Mouse (Mus musculus) liver, adult 2 months (tissue): ENCODE measurements at regions not wholly inside any gene's neighbourhood (a gene's known extent, or its start where the extent isn't known, plus 50 kb on each side); places are given as distances from the start of the nearest gene placed in this dataset.

Experiments
- DNase-seq: peaks from one replicate; pipeline ENCODE4 v3.0.0-alpha.2; 2011; ENCODE audit warnings: low read depth, low spot score; ENCODE audit errors: extremely low read depth
- H3K27ac ChIP-seq: fragments of 200-500 bp; replicated peaks from 2 replicates; pipeline ENCODE4 v1.5.1; 2012; ENCODE audit warnings: low read depth, mild to moderate bottlenecking, control low read depth, inconsistent platforms, low read length; ENCODE audit not compliant: insufficient read depth
- H3K27me3 ChIP-seq: fragments of 200-500 bp; 2 replicates; pipeline ENCODE4 v1.6.1; 2012; ENCODE audit warnings: mild to moderate bottlenecking, moderate library complexity, low read length, inconsistent platforms; ENCODE audit not compliant: control insufficient read depth, insufficient read depth
- H3K36me3 ChIP-seq: fragments of 200-500 bp; 2 replicates; pipeline ENCODE4 v1.6.1; 2012; ENCODE audit warnings: low read length, inconsistent platforms; ENCODE audit not compliant: control insufficient read depth, insufficient read depth
- H3K4me1 ChIP-seq: fragments of 200-500 bp; 2 replicates; pipeline ENCODE4 v1.6.1; 2011; ENCODE audit warnings: low read length; ENCODE audit not compliant: control insufficient read depth, insufficient read depth
- H3K4me3 ChIP-seq: fragments of 200-500 bp; 2 replicates; pipeline ENCODE4 v1.5.1; 2011; ENCODE audit warnings: low read depth, mild to moderate bottlenecking, control low read depth, low read length, moderate library complexity; ENCODE audit not compliant: insufficient read depth
- H3K79me2 ChIP-seq: fragments of 200-500 bp; 2 replicates; pipeline ENCODE4 v1.6.1; 2012; ENCODE audit warnings: inconsistent platforms, mild to moderate bottlenecking, low read length, moderate library complexity; ENCODE audit not compliant: control insufficient read depth, insufficient read depth
- H3K9ac ChIP-seq: fragments of 200-500 bp; 2 replicates; pipeline ENCODE4 v1.6.1; 2012; ENCODE audit warnings: low read depth, mild to moderate bottlenecking, control low read depth, inconsistent platforms, low read length
- CTCF ChIP-seq: fragments of 200-500 bp; IDR thresholded peaks from 2 replicates; pipeline ENCODE4 v1.5.1; 2011; ENCODE audit warnings: low read depth, low read length, control low read depth
- POLR2A ChIP-seq: fragments of 200-500 bp; IDR thresholded peaks from 2 replicates; pipeline ENCODE4 v1.6.1; 2011; ENCODE audit warnings: low read length, control low read depth; ENCODE audit not compliant: insufficient read depth; ENCODE audit errors: extremely low read depth
- WGBS: fragments of 180-500 bp; shearing (Covaris S2); methylation state at CpG from one replicate; pipeline ENCODE4 v1.1.7; 2018; 5-methylcytosine and 5-hydroxymethylcytosine counted together

DNA sequence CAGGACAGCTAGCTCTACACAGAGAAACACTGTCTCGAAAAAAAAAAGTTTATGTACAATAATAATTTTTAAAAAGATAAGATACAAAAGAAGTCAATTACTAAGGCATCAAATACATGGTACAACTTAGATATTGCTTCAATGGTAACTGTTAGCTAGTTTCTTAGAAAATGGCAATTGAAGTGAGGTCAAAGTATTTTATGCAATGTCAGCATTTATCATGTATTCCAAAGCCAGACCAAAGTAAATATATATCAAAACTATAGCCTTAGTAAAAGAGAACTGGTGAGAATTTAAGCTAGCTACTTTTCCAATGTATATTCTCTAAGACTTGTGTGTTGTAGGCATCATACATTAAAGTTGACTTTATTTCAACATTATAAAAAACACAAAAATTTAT is 219.0 kb upstream of the Edil3 start:
- TF ChIP-seq POLR2A, result no peak
- no peak for TF ChIP-seq CTCF
- H3K4me1 ChIP-seq, result no peaks in the 10 kb centered on the region
- WGBS, result 37% methylated on average over 1 of the region's 1 CpGs
- no peak overlapping the region for H3K27ac ChIP-seq
- H3K4me3 ChIP-seq, result no peak overlapping the region
- H3K36me3 ChIP-seq, result no peaks in the 10 kb centered on the region
- DNase-seq, result no peak
- H3K79me2 ChIP-seq, result no peaks in the 10 kb centered on the region
- H3K9ac ChIP-seq, result no peak overlapping the region
- no peaks in the 10 kb centered on the region for H3K27me3 ChIP-seq

- H3K27ac ChIP-seq, result no peak overlapping the region
- TF ChIP-seq POLR2A (no peak), CTCF (no peak)
- H3K4me1 ChIP-seq, result no peaks in the 10 kb centered on the region
- WGBS, result 74% methylated on average over 2 of the region's 2 CpGs
- H3K79me2 ChIP-seq, result no peaks in the 10 kb centered on the region
- no peak overlapping the region for H3K4me3 ChIP-seq
- no peaks in the 10 kb centered on the region for H3K36me3 ChIP-seq
- no peak for DNase-seq
- H3K9ac ChIP-seq, result no peak overlapping the region
- no peaks in the 10 kb centered on the region for H3K27me3 ChIP-seq
Measured at GRCm38 (mm10) chr13:88610610-88611009, 210.7 kb upstream of the Edil3 start.

DNA sequence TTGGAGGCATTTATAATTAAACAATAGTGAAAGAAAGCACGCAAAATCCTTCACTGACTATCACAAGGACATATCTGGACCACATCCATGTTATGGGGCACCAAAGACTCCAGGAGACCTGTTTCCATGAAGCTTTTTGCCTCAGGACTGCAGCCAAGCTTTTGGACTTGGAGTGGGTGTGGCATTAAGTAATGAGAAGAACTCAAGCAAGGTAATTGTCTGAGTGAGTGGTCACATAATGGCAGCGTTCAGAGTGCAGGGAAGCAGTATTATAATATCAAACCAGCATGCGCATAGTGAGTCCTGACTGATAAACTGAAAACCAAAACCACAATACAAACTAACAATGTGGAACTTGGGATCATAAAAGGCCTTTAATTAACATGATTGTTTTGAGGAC is 208.0 kb upstream of the Edil3 start:
- DNase-seq, result no peak
- H3K27me3 ChIP-seq, result no peaks in the 10 kb centered on the region
- no peaks in the 10 kb centered on the region for H3K4me1 ChIP-seq
- H3K4me3 ChIP-seq, result no peak overlapping the region
- H3K79me2 ChIP-seq, result no peaks in the 10 kb centered on the region
- TF ChIP-seq CTCF (no peak), POLR2A (no peak)
- H3K36me3 ChIP-seq, result no peaks in the 10 kb centered on the region
- no peak overlapping the region for H3K9ac ChIP-seq
- no peak overlapping the region for H3K27ac ChIP-seq
- WGBS, result 83% methylated on average over 3 of the region's 3 CpGs

- TF ChIP-seq POLR2A, result no peak
- no peak for TF ChIP-seq CTCF
Measured at GRCm38 (mm10) chr13:88650135-88650534, 171.1 kb upstream of the Edil3 start.

GRCm38 (mm10) chr13:88651036-88651435 is 170.2 kb upstream of the Edil3 start:
- no peak overlapping the region for H3K4me3 ChIP-seq
- DNase-seq, result no peak
- no peaks in the 10 kb centered on the region for H3K36me3 ChIP-seq
- no peak overlapping the region for H3K27ac ChIP-seq
- TF ChIP-seq CTCF (no peak), POLR2A (no peak)
- no peaks in the 10 kb centered on the region for H3K79me2 ChIP-seq
- WGBS, result 36% methylated on average over 2 of the region's 2 CpGs
- H3K27me3 ChIP-seq, result no peaks in the 10 kb centered on the region
- no peak overlapping the region for H3K9ac ChIP-seq
- no peaks in the 10 kb centered on the region for H3K4me1 ChIP-seq

More at GRCm38 (mm10) chr13:88650135-88650534, 171.1 kb upstream of the Edil3 start:
- no peak overlapping the region for H3K4me3 ChIP-seq
- no peak overlapping the region for H3K9ac ChIP-seq
- no peak for DNase-seq
- H3K36me3 ChIP-seq, result no peaks in the 10 kb centered on the region
- no peaks in the 10 kb centered on the region for H3K4me1 ChIP-seq
- no peak overlapping the region for H3K27ac ChIP-seq
- no peaks in the 10 kb centered on the region for H3K27me3 ChIP-seq
- no peaks in the 10 kb centered on the region for H3K79me2 ChIP-seq
- 69% methylated on average over 2 of the region's 2 CpGs for WGBS

DNA sequence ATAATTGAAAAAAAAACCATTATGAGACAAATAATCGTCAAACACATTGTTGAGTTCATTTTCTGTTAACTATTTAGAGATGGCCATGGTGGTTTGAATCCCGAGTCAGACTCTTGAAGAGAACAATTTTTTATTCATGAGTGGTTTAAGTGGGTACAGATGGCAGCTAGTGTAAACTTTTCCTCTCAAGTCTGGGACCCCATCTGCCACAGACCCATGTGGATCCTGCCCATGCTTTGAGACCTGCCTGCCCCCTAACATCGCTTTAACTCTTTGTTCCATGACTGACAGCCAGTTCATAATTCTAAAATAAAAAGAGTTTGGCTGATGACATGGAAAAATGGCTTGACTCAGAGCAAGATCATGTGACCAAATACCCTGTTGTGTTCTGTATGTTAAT is 166.2 kb upstream of the Edil3 start:
- H3K79me2 ChIP-seq, result no peaks in the 10 kb centered on the region
- no peaks in the 10 kb centered on the region for H3K27me3 ChIP-seq
- no peaks in the 10 kb centered on the region for H3K4me1 ChIP-seq
- H3K27ac ChIP-seq, result no peak overlapping the region
- no peaks in the 10 kb centered on the region for H3K36me3 ChIP-seq
- H3K9ac ChIP-seq, result no peak overlapping the region
- H3K4me3 ChIP-seq, result no peak overlapping the region
- no peak for DNase-seq
- no peak for TF ChIP-seq CTCF
- no peak for TF ChIP-seq POLR2A
- WGBS, result 78% methylated on average over 3 of the region's 3 CpGs
